Mouse (Mus musculus) E14TG2a.4 (cell line): Measurements from ENCODE around the gene Bcl2l1.

Experiments used
- H3K27me3 ChIP-seq: 2 replicates; pipeline ENCODE4 v1.6.1; 2014; ENCODE audit warnings: low read length, control low read depth; ENCODE audit not compliant: insufficient read depth
- H3K36me3 ChIP-seq: 2 replicates; pipeline ENCODE4 v1.6.1; 2014; ENCODE audit warnings: low read length, control low read depth; ENCODE audit not compliant: insufficient read depth
- H3K4me1 ChIP-seq: replicated peaks from 2 replicates; pipeline ENCODE4 v1.6.1; 2014; ENCODE audit warnings: low read depth, low read length, control low read depth
- H3K4me3 ChIP-seq: replicated peaks from 2 replicates; pipeline ENCODE4 v1.5.1; 2014; ENCODE audit warnings: mild to moderate bottlenecking, low read length
- H3K9me3 ChIP-seq: 2 replicates; pipeline ENCODE4 v1.6.1; 2014; ENCODE audit warnings: low read length, control low read depth
- CTCF ChIP-seq: conservative IDR thresholded peaks from 2 replicates; pipeline ENCODE4 v1.5.1; 2014; ENCODE audit warnings: low read length
- NANOG ChIP-seq: IDR thresholded peaks from 2 replicates; pipeline ENCODE4 v1.6.1; 2014; ENCODE audit warnings: borderline replicate concordance, low read length, mixed read lengths
- POU5F1 ChIP-seq: IDR thresholded peaks from 2 replicates; pipeline ENCODE4 v1.6.1; 2014; ENCODE audit warnings: low read length, borderline replicate concordance

Bcl2l1 gene

GRCm38 (mm10) chr2:152802303-152802702 lies 29.2 kb downstream of the Bcl2l1 start:
- H3K27me3 ChIP-seq = no peaks in the 10 kb centered on the region
- no peaks in the 10 kb centered on the region for H3K9me3 ChIP-seq
- H3K4me3 ChIP-seq = peak overlapping the region; percentile 8
- TF ChIP-seq NANOG (no peak), CTCF (no peak), POU5F1 (no peak)
- peaks cover 19% of the 10 kb centered on the region for H3K36me3 ChIP-seq
- peaks cover 72% of the 10 kb centered on the region for H3K4me1 ChIP-seq

GRCm38 (mm10) chr2:152800762-152801113 lies 30.8 kb downstream of the Bcl2l1 start:
- Histone ChIP-seq H3K4me3 (no peak overlapping the region), H3K9me3 (no peaks in the 10 kb centered on the region), H3K27me3 (no peaks in the 10 kb centered on the region), H3K36me3 (0 out of 2 replicates have a peak, but pooled peaks cover 12% of the 10 kb centered on the region), H3K4me1 (peaks cover 70% of the 10 kb centered on the region)
- no peak for TF ChIP-seq NANOG
- TF ChIP-seq CTCF = no peak
- TF ChIP-seq POU5F1 = no peak

- peaks cover 70% of the 10 kb centered on the region for H3K4me1 ChIP-seq
- no peaks in the 10 kb centered on the region for H3K27me3 ChIP-seq
- H3K36me3 ChIP-seq = peaks cover 15% of the 10 kb centered on the region; the same call in 1 of the 2 replicates
- H3K9me3 ChIP-seq = no peaks in the 10 kb centered on the region
- no peak for TF ChIP-seq POU5F1
- no peak overlapping the region for H3K4me3 ChIP-seq
Observed at GRCm38 (mm10) chr2:152799954-152800761, 31.4 kb downstream of the Bcl2l1 start.

- Histone ChIP-seq H3K4me3 (no peak overlapping the region), H3K9me3 (no peaks in the 10 kb centered on the region), H3K27me3 (no peaks in the 10 kb centered on the region), H3K36me3 (peaks cover 22% of the 10 kb centered on the region), H3K4me1 (peaks cover 69% of the 10 kb centered on the region)
- no peak for TF ChIP-seq NANOG
- TF ChIP-seq CTCF = no peak
- TF ChIP-seq POU5F1 = no peak
Observed at GRCm38 (mm10) chr2:152797589-152797988, 33.9 kb downstream of the Bcl2l1 start.

- no peaks in the 10 kb centered on the region for H3K27me3 ChIP-seq
- peaks cover 44% of the 10 kb centered on the region for H3K36me3 ChIP-seq
- H3K9me3 ChIP-seq = peaks cover 14% of the 10 kb centered on the region
- TF ChIP-seq CTCF (no peak), POU5F1 (no peak), NANOG (no peak)
- peaks cover 60% of the 10 kb centered on the region for H3K4me1 ChIP-seq
- 0 out of 2 replicates have a peak overlapping the region, but pooled peaks have one; percentile 5 for H3K4me3 ChIP-seq
Observed at GRCm38 (mm10) chr2:152794281-152794827, 37.2 kb downstream of the Bcl2l1 start.

GRCm38 (mm10) chr2:152793381-152793780 lies 38.1 kb downstream of the Bcl2l1 start:
- no peak for TF ChIP-seq POU5F1
- TF ChIP-seq CTCF = no peak
- TF ChIP-seq NANOG = no peak
- H3K4me3 ChIP-seq = no peak overlapping the region
- peaks cover 24% of the 10 kb centered on the region for H3K9me3 ChIP-seq

GRCm38 (mm10) chr2:152792461-152792860 lies 39.1 kb downstream of the Bcl2l1 start:
- no peak overlapping the region for H3K4me3 ChIP-seq
- peaks cover 32% of the 10 kb centered on the region for H3K9me3 ChIP-seq
- H3K36me3 ChIP-seq = peaks cover 56% of the 10 kb centered on the region
- H3K4me1 ChIP-seq = peaks cover 55% of the 10 kb centered on the region
- TF ChIP-seq CTCF = no peak
- TF ChIP-seq NANOG = no peak
- no peak for TF ChIP-seq POU5F1
- no peaks in the 10 kb centered on the region for H3K27me3 ChIP-seq

More at GRCm38 (mm10) chr2:152793381-152793780, 38.1 kb downstream of the Bcl2l1 start:
- H3K4me1 ChIP-seq = peaks cover 60% of the 10 kb centered on the region
- peaks cover 52% of the 10 kb centered on the region for H3K36me3 ChIP-seq
- H3K27me3 ChIP-seq = no peaks in the 10 kb centered on the region

- H3K4me3 ChIP-seq = no peak overlapping the region
- peaks cover 56% of the 10 kb centered on the region for H3K36me3 ChIP-seq
- peaks cover 41% of the 10 kb centered on the region for H3K4me1 ChIP-seq
- H3K9me3 ChIP-seq = peaks cover 36% of the 10 kb centered on the region
- H3K27me3 ChIP-seq = no peaks in the 10 kb centered on the region
- TF ChIP-seq NANOG = no peak
- TF ChIP-seq POU5F1 = no peak
- no peak for TF ChIP-seq CTCF
Observed at GRCm38 (mm10) chr2:152789591-152789999, 41.9 kb downstream of the Bcl2l1 start.

GRCm38 (mm10) chr2:152788892-152789421 lies 42.6 kb downstream of the Bcl2l1 start:
- Histone ChIP-seq H3K4me3 (no peak overlapping the region), H3K36me3 (peaks cover 58% of the 10 kb centered on the region), H3K27me3 (no peaks in the 10 kb centered on the region), H3K9me3 (peaks cover 36% of the 10 kb centered on the region), H3K4me1 (peaks cover 35% of the 10 kb centered on the region)
- TF ChIP-seq POU5F1 (no peak), NANOG (no peak), CTCF (no peak)
